Mouse (Mus musculus) embryonic facial prominence, embryonic 14.5 days (tissue): Measurements from ENCODE around the gene Cycs. TPM values are rescaled to one million over a fixed set of nuclear protein-coding genes. Genes with fewer than 3 reads are reported as not detected.

Source experiments
- ATAC-seq: fragments of 200-750 bp; cut with Nextera tagmentation; 2 replicates; pipeline ENCODE4 v1.8.0; 2017; ENCODE audit warnings: low read depth, moderate number of reproducible peaks, moderate TSS enrichment
- DNase-seq: peaks from one replicate; pipeline ENCODE4 v3.0.0-alpha.2; 2015; ENCODE audit warnings: low spot score
- H3K27ac ChIP-seq: fragments of 300-500 bp; sonication (generic); replicated peaks from 2 replicates; pipeline ENCODE4 v1.5.1; 2014; ENCODE audit warnings: low read depth, mild to moderate bottlenecking, low read length, moderate library complexity
- H3K27me3 ChIP-seq: fragments of 300-500 bp; sonication (generic); replicated peaks from 2 replicates; pipeline ENCODE4 v1.6.1; 2014; ENCODE audit warnings: low read length; ENCODE audit not compliant: control insufficient read depth, insufficient read depth
- H3K36me3 ChIP-seq: fragments of 300-500 bp; sonication (generic); 2 replicates; pipeline ENCODE4 v1.6.1; 2014; ENCODE audit warnings: low read length, mixed read lengths; ENCODE audit not compliant: control insufficient read depth, insufficient read depth
- H3K4me1 ChIP-seq: fragments of 300-500 bp; sonication (generic); 2 replicates; pipeline ENCODE4 v1.6.1; 2014; ENCODE audit warnings: antibody characterized with exemption, low read length; ENCODE audit not compliant: control insufficient read depth, insufficient read depth
- H3K4me2 ChIP-seq: fragments of 300-500 bp; sonication (generic); 2 replicates; pipeline ENCODE4 v1.6.1; 2014; ENCODE audit warnings: low read depth, mild to moderate bottlenecking, low read length, moderate library complexity, mixed read lengths
- H3K4me3 ChIP-seq: fragments of 300-500 bp; sonication (generic); 2 replicates; pipeline ENCODE4 v1.5.1; 2014; ENCODE audit warnings: low read depth, mild to moderate bottlenecking, low read length
- H3K9ac ChIP-seq: fragments of 300-500 bp; sonication (generic); 2 replicates; pipeline ENCODE4 v1.6.1; 2014; ENCODE audit warnings: low read depth, mild to moderate bottlenecking, low read length, moderate library complexity, mixed read lengths
- H3K9me3 ChIP-seq: fragments of 300-500 bp; sonication (generic); 2 replicates; pipeline ENCODE4 v1.6.1; 2016; ENCODE audit warnings: low read length; ENCODE audit not compliant: control insufficient read depth
- WGBS: fragments of 180-500 bp; shearing (Covaris S2); extraction: QIAGEN DNeasy Blood & Tissue Kit; methylation state at CpG from one replicate; pipeline ENCODE4 v1.1.7; 2014; 5-methylcytosine and 5-hydroxymethylcytosine counted together
- polyA plus RNA-seq: library from polyadenylated mRNA; unstranded; fragments of >200 nt; fragmentation: Nextera tagmentation; extraction: Ambion mirVana; gene quantifications from 2 replicates; pipeline ENCODE4 v1.2.1, GENCODE M21; 2014

Gene Cycs
- 58.1 and 70.1 TPM in 2 replicates for polyA plus RNA-seq

GRCm38 (mm10) chr6:50566141-50566996, at the start of gene Cycs:
Gene Cycs, minus strand, starts transcription at chr6:50566538.
- peaks cover 12% of the 10 kb centered on the region for H3K36me3 ChIP-seq
- H3K4me1 ChIP-seq, result no peaks in the 10 kb centered on the region
- peak within 1 kb of the TSS; percentile 88 for H3K9ac ChIP-seq
- H3K27me3 ChIP-seq, result no peaks in the 10 kb centered on the region
- peak; percentile 98 for ATAC-seq
- peak; percentile 99 for DNase-seq
- H3K27ac ChIP-seq, result peak within 1 kb of the TSS; percentile 85
- H3K4me2 ChIP-seq, result peak within 1 kb of the TSS; percentile 88
- peak within 1 kb of the TSS; percentile 66 for H3K4me3 ChIP-seq
- H3K9me3 ChIP-seq, result no peaks in the 10 kb centered on the region
- WGBS, result under 1% methylated on average over 43 of the region's 78 CpGs

GRCm38 (mm10) chr6:50601620-50602019, 35.3 kb upstream of the Cycs start:
- H3K9ac ChIP-seq, result no peak overlapping the region
- no peak overlapping the region for H3K4me2 ChIP-seq
- DNase-seq (no peak), ATAC-seq (no peak)
- 34% methylated on average over 4 of the region's 4 CpGs for WGBS
- H3K36me3 ChIP-seq, result no peaks in the 10 kb centered on the region
- no peaks in the 10 kb centered on the region for H3K9me3 ChIP-seq
- H3K4me1 ChIP-seq, result no peaks in the 10 kb centered on the region
- no peak overlapping the region for H3K27ac ChIP-seq
- no peaks in the 10 kb centered on the region for H3K27me3 ChIP-seq
- no peak overlapping the region for H3K4me3 ChIP-seq

DNA sequence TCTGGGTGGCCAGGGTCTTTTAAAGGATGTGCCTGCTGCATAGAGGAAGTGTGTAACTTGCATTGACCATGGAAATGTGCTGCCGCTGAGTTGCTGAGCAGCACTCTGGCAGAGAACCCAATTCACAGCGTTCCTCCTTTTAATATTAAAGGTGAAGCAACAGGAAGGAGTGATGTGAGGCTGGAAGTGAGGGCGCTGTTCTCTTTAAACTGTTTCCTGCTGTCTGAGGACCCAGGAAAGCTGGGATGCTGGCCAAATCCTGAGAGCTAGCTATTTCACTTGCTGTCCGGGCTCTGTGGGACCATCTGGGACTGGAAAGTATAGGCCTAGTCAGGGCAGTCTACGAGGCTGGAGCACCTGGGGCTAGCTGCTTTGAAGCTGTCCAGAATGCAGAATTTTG, 32.2 kb upstream of the Cycs start:
- H3K9me3 ChIP-seq, result peaks cover 7% of the 10 kb centered on the region
- no peak overlapping the region for H3K4me3 ChIP-seq
- 38% methylated on average over 5 of the region's 5 CpGs for WGBS
- H3K9ac ChIP-seq, result no peak overlapping the region
- peak; percentile 79 for DNase-seq
- H3K4me2 ChIP-seq, result no peak overlapping the region
- H3K27ac ChIP-seq, result no peak overlapping the region
- H3K27me3 ChIP-seq, result no peaks in the 10 kb centered on the region
- H3K4me1 ChIP-seq, result no peaks in the 10 kb centered on the region
- H3K36me3 ChIP-seq, result no peaks in the 10 kb centered on the region
- no peak for ATAC-seq

GRCm38 (mm10) chr6:50596301-50597211, 30.2 kb upstream of the Cycs start, which contains the start of gene 4921507P07Rik:
Gene 4921507P07Rik, minus strand, starts transcription at chr6:50596632.
- ATAC-seq (peak; percentile 96), DNase-seq (peak; percentile 97)
- Histone ChIP-seq H3K27me3 (no peaks in the 10 kb centered on the region), H3K4me2 (peak within 1 kb of the TSS; percentile 98), H3K36me3 (no peaks in the 10 kb centered on the region), H3K9me3 (peaks cover 7% of the 10 kb centered on the region), H3K4me3 (peak within 1 kb of the TSS; percentile 60), H3K4me1 (no peaks in the 10 kb centered on the region), H3K9ac (peak within 1 kb of the TSS; percentile 69), H3K27ac (no peak within 1 kb of the TSS; the same call in 1 of the 2 replicates)
- WGBS, result 0% methylated on average over 47 of the region's 62 CpGs

DNA sequence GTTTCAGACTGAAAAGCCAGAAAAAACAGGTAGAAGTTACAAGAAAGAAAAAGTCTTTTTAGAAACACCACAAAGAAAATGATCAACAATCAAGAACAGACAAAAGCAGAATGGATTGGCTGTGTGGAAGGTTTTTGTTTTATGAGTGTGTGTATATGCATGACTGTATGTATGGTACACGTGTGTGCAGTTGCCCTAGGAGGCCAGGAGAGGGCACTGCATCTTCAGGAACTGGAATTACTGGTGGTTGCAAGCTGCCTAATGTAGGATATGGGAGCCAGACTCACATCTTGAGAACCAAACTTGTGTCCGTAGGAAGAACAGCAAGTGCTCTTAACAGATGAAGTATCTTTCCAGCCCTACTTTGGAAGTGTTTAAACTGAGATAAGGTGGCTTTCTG, 28.0 kb upstream of the Cycs start:
- no peak for DNase-seq
- WGBS, result 91% methylated on average over 2 of the region's 2 CpGs
- Histone ChIP-seq H3K4me1 (no peaks in the 10 kb centered on the region), H3K9me3 (peaks cover 7% of the 10 kb centered on the region), H3K27ac (no peak overlapping the region), H3K4me2 (no peak overlapping the region), H3K9ac (no peak overlapping the region), H3K27me3 (no peaks in the 10 kb centered on the region), H3K4me3 (no peak overlapping the region), H3K36me3 (no peaks in the 10 kb centered on the region)
- ATAC-seq, result no peak

- ATAC-seq, result no peak
- H3K4me3 ChIP-seq, result no peak overlapping the region
- no peak for DNase-seq
- no peaks in the 10 kb centered on the region for H3K27me3 ChIP-seq
- H3K9ac ChIP-seq, result no peak overlapping the region
- 68% methylated on average over 10 of the region's 10 CpGs for WGBS
- H3K9me3 ChIP-seq, result peaks cover 7% of the 10 kb centered on the region
- no peak overlapping the region for H3K4me2 ChIP-seq
- H3K36me3 ChIP-seq, result no peaks in the 10 kb centered on the region
- no peaks in the 10 kb centered on the region for H3K4me1 ChIP-seq
- no peak overlapping the region for H3K27ac ChIP-seq
Observed at GRCm38 (mm10) chr6:50593334-50593845, 27.1 kb upstream of the Cycs start.

DNA sequence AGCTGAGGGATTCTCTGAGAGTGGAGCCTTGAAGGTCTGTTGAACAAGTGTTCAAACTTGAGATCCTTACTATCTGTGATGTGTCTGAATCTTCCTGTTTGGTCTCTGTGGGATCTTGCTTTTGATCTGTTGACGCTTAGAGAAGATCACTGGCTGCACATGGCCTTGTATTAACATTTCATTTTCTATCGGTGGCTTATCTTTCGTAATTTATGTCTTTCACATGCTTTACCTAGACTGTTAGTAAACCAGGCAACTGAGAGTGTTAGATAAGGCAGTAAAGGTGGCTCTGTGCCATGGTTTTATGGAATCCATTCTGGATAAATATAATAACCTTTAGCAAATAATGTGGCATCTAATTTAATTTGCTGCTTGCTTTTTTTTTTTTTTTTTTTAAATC, 23.9 kb upstream of the Cycs start:
- Histone ChIP-seq H3K4me1 (no peaks in the 10 kb centered on the region), H3K27me3 (no peaks in the 10 kb centered on the region), H3K4me3 (no peak overlapping the region), H3K36me3 (no peaks in the 10 kb centered on the region), H3K9me3 (peaks cover 7% of the 10 kb centered on the region), H3K9ac (no peak overlapping the region), H3K4me2 (no peak overlapping the region), H3K27ac (no peak overlapping the region)
- 90% methylated on average over 3 of the region's 3 CpGs for WGBS
- ATAC-seq, result no peak
- no peak for DNase-seq

DNA sequence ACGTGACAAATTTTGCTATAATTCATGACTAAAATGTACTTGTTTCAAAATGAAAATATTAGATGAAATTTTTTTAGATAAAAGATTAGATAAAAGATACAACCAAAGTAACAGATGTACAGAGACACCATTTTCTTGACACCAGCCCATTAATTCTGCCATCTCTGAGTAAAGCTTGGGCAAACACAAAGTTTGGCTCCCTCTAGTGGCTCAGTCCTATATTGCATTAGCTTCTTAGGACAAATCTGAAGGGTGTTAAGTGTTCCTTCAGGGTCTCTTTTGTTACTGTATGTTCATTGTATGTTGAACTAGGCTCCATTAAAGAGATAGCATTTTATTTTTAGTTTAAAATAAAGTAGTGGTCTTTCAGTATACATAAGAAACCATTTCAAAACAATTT, 21.9 kb upstream of the Cycs start:
- Histone ChIP-seq H3K27me3 (no peaks in the 10 kb centered on the region), H3K9ac (no peak overlapping the region), H3K4me3 (no peak overlapping the region), H3K36me3 (no peaks in the 10 kb centered on the region), H3K4me2 (no peak overlapping the region), H3K9me3 (no peaks in the 10 kb centered on the region), H3K27ac (no peak overlapping the region), H3K4me1 (no peaks in the 10 kb centered on the region)
- WGBS, result 85% methylated on average over 1 of the region's 1 CpGs
- DNase-seq (peak; percentile 72), ATAC-seq (no peak)
